Mouse (Mus musculus) heart, postnatal 14 days (tissue): ENCODE measurements around the gene 6030468B19Rik. TPM values are rescaled to one million over a fixed set of nuclear protein-coding genes. Genes with fewer than 3 reads are reported as not detected.

ENCODE experiments used
- DNase-seq, 2 experiments: peaks; one replicate each; pipeline ENCODE4 v3.0.0; 2021 to 2022
- intact Hi-C: fragments of 180-260 bp; cut with DNase I; formaldehyde crosslinking; loops from one replicate; pipeline ENCODE4 v1.15.1; 2025
- long read RNA-seq, 2 experiments: library from polyadenylated mRNA; stranded (forward); transcript quantifications; one replicate each; pipeline ENCODE4 v2.0.0; 2021
- total RNA-seq, 2 experiments: library from RNA; stranded (reverse); gene quantifications; 2 replicates each; pipeline ENCODE4 v1.2.3; 2021

Gene 6030468B19Rik
- not detected for total RNA-seq
- long read RNA-seq, experiment 1 = 0 reads
- long read RNA-seq, experiment 2 = 0 reads

DNA sequence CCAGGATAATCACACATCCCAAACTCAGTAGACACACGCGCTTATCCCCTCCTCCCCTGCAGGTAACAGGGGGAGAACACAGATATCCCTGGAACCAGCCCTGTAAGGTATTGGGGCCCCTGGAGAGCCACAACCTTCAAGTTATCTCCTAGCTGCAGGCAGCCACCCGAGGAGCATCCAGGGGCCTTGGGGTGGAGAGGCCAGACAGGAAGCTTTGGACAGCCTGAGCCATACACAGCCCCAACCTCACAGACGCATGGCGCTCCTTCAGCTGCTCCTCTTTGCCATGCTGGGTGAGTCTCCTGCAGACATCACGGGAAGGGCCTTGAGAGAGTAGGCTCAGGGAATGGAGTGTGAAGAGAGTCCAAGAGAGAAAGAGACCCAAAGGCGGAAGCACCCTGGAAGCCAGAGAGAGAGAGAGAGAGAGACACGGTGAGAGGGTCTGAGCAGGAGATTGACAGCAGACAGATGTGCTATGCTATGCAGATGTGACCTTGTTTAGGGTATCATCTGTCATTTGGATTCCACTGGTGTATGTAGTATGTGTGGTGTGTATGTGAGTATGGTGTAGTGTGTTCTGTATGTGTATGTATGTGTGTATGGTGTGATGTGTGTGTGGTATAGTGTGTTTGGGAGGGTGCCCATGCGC is at the start of gene 6030468B19Rik:
Gene 6030468B19Rik (plus strand): TSS at position 150 of the 649 bp plus-strand sequence.
- DNase-seq = no peak
- intact Hi-C loops = no loop called here

DNA sequence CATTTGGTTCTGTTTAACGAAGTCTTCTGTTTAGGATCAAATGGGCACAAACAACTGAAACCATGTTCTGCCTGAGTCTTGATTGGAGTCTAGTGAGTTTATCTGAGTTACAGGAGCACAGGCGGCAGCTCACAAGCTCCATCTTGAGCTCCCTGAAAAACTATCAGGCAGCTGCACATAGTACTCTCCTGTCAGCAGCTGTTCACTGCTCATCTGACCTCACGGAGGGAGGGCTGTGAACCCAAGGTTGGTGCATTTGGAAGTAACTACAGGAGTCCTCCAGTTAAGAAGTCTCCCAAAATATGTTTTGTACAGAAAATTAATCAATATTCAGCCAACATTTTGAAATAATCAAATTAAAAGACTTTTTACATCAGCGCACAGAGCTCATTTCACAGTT is 48.8 kb upstream of the 6030468B19Rik start:
- intact Hi-C loops = no loop called here
- DNase-seq = no peak

DNA sequence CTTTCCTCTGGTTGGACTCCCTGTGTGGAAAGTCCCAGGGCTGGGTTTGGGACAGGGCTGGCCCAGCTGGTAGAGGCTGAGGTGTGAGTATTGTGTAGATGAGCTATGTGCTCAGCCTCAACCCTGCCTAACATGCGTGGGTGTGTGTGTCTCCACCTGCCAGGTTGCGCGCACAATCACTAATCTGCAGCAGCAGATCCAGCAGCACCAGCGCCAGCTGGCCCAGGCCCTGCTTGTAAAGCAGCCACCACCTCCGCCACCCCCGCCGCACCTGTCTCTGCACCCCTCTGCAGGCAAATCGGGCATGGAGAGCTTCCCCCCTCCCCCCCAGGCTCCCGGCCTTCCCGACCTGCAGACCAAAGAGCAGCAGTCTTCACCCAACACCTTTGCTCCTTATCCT is 48.0 kb upstream of the 6030468B19Rik start:
- no peak for DNase-seq
- intact Hi-C loops = no loop called here

DNA sequence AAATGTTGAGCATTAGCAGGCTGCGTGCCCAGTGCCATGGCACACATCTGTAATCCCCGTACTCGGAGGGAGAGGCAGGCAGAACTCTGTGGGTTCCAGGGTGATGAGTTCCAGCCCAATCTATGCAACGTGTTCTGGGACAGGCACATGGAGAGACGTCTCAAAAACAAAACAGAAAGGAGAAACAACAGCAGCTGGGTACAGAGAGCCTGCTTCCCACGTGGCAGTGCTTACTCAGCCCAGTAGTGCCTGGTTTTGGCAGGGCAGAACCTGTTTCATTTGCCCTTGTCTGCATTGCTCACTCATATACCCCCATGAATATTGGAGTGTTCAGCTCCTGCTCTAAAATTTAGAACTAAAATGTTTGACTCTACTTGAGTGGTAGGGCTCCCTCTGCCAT is 45.9 kb upstream of the 6030468B19Rik start:
- no peak for DNase-seq
- intact Hi-C loops = no loop called here

DNA sequence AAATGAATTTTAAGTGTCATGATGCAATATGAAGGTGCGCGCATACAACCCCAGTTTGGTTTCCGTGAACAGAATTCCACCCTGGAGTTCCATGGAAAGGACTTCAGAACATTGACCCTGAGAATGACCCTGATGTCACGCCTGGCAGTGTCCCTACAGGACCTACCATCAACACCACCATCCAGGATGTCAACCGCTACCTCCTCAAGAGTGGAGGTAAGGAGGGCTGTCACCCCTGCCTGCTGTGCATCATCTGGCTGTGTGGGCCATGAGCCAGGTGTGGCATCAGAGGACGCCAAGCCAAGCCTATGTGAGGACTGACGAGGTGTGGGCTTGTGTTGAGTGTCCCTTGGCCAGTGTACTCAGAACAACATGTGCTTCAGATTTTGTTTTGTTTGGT is 41.6 kb upstream of the 6030468B19Rik start:
- DNase-seq = no peak
- intact Hi-C loops = no loop called here

DNA sequence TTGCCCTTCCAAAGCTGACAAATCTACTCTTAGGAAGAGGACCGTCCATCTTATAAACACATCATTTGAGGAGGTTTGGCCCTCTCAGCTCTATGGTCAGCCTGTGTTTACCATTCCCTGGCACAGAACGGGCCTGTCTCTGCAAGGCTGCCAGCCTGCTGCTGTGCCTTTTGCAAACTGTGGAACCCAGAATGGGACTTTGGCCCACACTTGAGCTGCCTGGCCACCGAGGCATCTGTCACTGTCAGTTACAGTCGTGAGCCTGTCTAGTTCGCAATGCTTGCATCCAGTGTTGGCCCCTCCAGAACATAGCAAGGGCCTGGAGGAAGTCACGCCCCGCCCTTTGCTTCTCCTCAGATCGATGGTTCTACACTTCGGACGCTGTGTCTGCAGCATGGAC is 38.2 kb upstream of the 6030468B19Rik start:
- DNase-seq = no peak
- intact Hi-C loops = no loop called here

DNA sequence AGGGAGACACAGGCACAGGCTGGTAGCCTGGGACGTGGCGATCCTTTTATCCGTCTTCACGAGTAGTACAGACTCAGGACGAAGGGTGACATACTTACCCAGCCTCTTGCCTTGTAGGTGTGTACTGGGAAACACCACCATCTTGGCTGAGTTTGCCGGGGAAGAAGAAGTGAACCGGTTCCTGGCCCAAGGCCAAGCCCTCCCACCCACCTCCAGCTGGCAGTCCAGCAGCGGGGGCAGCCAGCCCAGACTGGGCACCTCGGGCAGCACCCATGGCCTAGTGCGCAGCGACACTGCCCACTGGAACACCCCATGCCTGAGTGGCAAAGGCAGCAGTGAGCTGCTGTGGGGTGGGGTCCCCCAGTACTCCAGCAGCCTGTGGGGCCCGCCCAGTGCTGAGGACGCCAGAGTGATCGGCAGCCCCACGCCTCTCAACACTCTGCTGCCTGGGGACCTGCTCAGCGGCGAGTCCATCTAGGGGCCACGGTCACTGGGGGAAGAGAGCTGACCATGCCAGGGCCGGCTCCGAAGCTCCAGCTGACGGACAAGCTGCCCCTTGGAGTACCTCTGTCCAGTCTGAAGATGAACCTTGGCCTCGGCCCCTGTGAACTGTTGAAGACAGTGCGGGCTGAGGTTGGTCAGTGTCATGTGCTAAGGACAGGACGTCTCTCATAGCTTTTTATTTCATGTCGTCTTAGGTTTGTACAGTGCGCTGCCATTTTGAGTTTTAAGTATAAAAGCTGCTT is 36.9 kb upstream of the 6030468B19Rik start:
- intact Hi-C loops = no loop called here
- DNase-seq = no peak

DNA sequence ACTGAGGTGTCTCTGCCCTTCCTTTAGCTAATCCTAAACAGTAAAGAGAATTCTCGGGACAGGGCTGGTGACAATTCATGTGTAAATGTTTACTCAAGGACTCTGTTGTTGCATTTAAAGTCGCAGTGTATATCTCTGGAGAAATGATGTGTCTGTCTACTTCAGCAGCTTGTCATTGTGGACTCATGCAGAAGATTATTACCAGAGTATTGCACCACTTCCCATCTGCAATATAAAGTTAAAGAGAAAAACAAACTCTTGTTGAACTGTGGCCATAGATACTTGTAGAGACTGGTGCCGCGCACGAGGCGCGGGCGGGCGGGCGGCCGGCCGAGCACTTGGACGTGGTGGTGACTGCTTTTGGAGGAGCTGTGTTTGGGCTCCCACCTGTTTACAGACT is 35.7 kb upstream of the 6030468B19Rik start:
- intact Hi-C loops = no loop called here
- no peak for DNase-seq

DNA sequence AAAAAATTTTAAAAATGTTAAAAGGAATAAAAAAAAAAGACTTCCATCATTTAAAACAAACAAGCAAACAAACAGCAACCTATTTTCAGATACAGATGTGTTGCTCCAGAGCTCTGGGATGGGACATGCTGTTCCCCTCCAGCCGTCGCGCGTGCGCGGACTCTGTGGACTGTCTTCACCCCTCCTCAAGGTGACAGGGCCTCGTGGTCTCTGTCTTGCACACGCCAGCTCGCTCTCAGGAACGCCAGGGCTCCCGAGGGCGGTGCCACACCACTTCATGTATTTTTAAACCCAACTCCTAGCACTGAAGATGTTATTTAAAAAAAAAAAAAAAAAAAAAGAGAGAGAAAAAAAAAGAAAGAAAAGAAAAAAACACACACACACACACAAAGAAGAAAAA is 35.2 kb upstream of the 6030468B19Rik start:
- DNase-seq = peak; percentile 34 to 57
- intact Hi-C loops = no loop called here

DNA sequence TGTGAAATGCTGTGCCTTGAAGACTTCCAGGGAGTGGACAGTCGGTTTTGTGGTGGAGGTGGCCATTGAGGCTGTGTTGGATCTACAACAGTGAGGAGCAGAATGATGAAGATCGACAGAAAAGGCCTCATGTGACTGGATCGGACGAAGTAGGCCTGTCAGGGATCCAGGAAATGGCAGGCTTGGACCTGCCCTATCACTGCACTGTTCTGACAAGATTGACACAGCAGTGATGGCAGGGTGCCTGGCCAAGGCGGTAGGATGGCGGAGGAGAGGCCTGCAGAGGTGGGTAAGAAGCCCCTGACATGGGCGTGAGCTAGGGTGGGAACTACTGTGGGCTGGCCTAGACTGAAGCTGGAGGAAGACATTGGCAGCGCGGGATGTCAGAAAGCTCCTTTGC is 33.1 kb upstream of the 6030468B19Rik start:
- intact Hi-C loops = no loop called here
- DNase-seq = peak in 1 of 2 experiments; percentile 33

DNA sequence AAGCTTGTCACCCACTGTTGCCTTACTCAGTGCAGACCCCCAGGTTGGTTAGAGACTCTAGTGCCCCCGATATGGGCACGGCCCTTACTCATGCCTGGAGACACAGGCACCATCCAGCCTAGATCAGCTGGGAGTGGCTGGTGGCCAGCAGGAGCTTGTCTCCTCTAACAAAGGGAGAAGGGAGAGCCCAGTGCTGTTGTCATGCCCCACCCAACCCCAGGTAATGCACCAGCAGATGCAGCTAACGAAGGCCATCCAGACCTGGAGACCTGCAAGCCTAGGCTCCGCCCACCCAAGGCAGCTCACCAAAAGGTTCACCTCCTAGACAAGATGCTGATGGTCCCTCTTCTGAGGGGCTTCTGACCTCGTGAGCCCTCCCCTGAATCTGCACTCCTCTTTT is 32.1 kb upstream of the 6030468B19Rik start:
- no peak for DNase-seq
- intact Hi-C loops = no loop called here

DNA sequence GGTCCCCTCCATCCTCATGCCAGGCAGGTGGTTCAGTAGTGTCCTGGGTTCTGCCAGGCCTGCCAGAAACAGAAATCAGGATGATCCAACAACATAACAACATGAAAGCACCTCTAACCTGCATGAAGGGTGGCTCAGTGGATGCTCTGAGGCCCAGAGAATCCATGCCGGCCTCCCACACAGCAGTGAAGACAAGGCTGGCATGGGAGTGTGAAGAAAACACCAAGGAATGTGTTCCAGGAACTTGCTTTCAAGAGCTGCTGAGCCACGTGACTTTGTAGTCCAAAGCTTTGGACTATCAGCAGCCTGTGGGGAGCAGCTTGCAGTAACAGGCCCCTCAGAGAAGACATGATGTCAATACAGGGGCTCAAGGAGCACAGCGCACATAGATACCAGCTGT is 31.2 kb upstream of the 6030468B19Rik start:
- intact Hi-C loops = no loop called here
- DNase-seq = no peak

DNA sequence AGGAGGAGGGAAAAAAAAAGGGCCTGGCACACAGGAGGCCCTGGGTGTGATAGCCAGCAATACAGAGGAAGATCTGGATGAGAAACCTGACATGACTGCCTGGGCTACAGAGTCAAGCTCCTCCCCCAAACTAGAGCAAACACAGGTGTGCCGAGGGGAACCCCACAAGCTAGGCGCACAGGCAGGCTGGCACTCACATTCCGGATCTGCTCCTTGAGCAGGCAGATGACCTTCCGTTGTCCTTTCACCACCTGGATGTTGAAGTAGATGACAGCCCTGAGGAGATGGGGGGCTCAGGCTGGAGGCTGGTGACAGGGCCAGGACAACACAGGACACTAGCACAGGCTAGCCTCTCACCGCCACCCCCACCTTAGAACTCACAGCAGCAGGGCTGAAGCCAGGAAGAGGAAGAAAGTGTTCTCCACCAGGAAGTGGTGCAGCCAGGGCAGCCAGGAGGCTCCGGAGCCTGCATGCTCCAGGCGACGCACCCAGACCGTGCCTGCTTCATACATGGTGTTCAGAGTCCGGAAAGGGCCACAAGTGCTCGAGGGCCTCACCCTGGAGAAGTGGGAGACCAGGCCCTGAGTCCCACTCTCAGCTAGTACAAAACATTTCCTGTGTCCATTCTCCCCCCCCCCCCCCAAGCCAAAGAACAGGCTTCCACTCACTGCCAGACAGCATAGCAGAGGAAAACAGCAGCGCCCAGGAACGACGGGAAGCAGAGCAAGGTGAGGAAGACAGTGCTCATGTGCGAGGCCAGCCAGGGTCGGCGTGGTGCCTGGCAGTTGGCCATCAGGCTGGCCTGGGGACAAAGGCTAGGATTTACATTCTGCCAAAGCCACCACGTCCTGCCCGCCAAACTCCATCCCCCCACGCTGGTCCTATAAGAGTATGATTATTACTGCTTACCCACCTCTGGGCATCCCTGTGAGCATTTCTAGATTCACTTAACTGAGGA is 28.5 kb upstream of the 6030468B19Rik start:
- intact Hi-C loops = no loop called here
- DNase-seq = no peak

DNA sequence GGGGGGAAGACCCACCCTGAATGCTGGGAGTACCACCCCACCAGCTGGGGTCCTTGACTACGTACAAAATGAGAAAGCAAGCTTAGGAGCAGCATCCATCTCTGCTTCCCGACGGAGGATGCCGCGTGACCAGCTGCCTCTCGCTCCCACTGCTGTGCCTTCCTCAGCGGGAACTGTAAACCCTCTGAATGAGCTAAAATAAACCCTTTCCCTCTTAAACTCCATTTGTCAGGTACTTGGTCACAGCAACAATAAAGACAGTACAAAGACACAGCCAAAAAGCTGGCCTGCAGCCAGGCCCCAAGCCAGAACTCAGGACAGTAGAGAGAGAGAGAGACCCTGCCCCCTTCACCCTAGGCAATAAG is 27.8 kb upstream of the 6030468B19Rik start:
- no peak for DNase-seq
- intact Hi-C loops = no loop called here

DNA sequence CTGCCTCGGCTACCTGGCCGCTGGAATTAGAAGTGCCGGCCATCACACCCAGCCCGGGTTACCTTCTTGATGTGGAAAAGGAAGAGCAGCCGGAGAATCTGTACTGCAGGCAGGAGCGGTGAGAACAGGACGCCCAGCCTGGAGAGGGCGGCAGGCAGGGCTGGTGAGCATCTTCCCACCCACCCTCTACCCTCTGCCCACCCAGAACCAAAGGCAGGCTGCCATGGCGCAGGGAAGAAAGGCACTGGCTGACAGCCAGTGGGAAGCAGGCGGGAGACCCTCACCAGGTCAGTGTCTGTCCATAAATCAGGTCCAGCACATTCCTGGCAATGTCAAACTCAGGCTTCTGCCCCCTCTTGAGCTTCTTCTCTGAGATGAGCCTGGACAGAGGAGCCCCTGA is 27.1 kb upstream of the 6030468B19Rik start:
- DNase-seq = no peak
- intact Hi-C loops = no loop called here

DNA sequence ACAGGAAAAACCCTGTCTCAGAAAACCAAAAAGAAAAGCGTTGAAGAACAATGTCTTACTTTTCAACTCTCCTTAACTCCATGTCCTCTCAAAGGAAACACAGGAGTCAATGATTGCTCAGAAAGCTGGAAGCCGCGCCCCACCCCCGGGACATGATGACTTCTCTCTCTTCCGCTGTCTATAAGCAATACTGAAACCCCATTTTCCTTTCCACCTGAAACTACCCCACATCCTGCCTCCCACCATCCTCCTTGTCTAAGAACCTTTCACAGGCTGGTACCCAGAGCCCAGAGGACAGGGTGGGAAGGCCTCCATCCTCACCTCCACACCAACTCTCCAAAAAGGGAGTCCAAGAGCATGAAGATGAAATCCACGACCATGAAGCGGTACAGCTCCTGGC is 25.1 kb upstream of the 6030468B19Rik start:
- intact Hi-C loops = no loop called here
- DNase-seq = no peak

DNA sequence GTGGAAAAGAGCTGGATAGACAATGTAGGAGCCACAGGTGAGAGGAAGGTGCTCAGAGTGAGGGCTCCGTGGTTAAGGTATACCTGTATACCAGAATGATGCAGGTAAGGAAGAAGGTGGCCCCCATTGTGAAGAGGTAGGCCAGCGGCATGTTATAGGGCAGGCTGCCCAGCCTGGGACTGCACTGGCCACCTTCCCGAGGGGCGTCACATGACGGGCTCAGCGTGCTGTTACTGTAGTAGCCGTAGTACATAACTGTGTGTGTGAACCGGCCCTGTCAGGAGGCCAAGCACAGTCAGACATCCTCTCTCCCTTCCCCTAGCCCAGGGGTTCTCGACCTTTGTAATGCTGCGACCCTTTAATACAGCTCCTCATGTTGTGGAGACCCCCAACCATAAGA is 22.5 kb upstream of the 6030468B19Rik start:
- DNase-seq = peak; percentile 44 to 59
- intact Hi-C loops = no loop called here

DNA sequence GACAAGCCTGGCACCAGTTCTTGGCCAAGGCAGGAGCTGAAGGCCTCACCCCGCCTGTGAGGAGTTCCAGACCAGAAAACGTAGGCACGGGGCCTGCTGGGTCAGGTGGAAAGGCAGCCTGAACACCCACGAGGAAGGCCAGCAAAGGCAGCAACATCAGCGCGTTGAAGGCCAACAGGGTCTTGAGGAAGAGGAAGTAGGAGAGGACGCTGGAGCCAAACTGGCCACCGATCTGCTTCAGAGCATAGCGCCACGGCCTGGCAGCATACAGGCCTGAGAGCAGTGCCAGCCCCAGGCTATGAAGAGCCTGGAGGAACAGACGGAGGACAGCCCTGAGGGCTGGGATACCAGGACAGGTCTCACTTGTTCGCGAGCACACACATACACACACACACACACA is 21.9 kb upstream of the 6030468B19Rik start:
- intact Hi-C loops = no loop called here
- no peak for DNase-seq

DNA sequence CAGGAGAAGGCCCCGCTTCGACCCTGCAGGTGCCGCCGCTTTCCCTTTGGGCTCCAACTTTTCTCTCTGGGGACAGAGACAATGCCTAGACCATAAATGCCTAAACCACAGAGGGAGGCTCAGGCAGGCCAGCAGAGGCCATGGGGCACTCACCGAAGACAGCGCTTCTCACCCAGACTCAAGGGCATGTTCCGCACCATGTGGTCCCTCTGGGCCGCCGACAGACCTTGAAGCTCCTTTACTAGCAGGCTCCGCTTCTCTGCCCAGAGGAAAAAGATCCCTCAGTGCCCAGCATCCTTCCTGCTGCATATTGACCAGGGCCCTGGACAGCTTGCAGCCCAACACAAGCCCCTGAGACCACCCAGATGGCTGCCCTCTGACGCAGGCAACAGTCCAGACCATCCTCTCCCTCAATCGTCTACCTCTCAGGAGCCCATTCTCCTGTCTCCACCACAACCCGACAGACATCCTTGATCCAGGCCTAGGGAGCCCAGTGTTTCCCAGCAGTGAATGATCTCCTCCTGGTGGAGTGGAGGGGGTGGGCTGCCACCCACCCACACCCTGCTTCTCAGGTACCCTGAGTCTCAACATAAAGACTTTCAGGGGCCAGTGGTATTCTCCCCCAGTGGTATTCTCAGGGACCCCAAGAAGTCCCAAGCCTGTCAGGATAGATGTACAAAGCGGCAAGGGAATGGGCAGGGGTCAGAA is 21.2 kb upstream of the 6030468B19Rik start:
- intact Hi-C loops = no loop called here
- DNase-seq = no peak

DNA sequence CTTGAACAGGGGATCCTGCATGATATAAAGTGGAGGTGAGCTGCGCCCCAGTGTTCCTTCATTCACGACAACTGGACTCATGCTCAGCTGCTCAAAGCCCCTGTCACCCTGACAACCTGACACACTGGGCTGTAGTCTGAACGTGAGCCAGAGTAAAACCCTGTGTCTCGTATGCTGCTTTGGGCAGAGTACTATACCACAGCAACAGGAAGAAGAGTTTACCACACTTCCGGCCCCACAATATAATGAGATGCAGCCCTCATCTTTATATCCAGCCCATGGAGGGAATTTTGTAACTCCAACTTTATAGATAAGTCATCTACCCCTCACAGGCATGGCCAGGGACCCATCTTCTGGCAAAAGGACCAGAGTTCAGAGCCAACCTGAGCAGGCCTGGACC is 20.3 kb upstream of the 6030468B19Rik start:
- intact Hi-C loops = no loop called here
- DNase-seq = no peak

DNA sequence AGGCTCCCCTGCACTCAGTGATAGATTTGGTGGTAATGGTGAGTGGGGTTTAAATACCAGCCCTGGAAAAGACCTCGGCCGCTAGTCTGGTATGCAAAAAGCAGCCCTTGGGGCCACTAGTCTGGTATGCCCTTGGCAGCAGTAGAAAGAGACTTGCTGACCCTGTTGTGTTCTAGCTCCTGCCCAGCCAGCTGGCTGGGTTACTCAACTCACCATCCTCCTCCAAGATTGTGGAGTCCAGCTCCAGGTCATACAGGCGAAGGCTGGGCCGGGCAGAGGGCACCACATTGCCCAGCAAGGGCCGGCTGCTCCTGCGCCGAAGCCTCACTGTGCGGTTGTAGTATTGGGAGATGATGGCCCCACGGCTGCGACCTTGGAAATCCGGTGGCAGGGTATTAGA is 19.4 kb upstream of the 6030468B19Rik start:
- intact Hi-C loops = no loop called here
- DNase-seq = no peak
